Mouse (Mus musculus) G1E-ER4 (cell line): ENCODE measurements around the gene Zmym6. TPM values are rescaled to one million over a fixed set of nuclear protein-coding genes. Genes with fewer than 3 reads are reported as not detected.

Source experiments
- GATA1 ChIP-seq: IDR thresholded peaks from one replicate; pipeline ENCODE4 v1.8.0; 2012; ENCODE audit warnings: low read length, inconsistent platforms
- polyA plus RNA-seq: library from polyadenylated mRNA; stranded (reverse); fragments of >175 nt; gene quantifications from 2 replicates; pipeline ENCODE4 v1.2.3, GENCODE M21; 2012

Gene Zmym6
- polyA plus RNA-seq, 1 experiment: 0.42 TPM

GRCm38 (mm10) chr4:127168914-127169345 lies 91.7 kb downstream of the Zmym6 start, which contains the start of gene Dlgap3:
Dlgap3 (plus strand) TSS chr4:127169204.
- no peak for TF ChIP-seq GATA1

- no peak for TF ChIP-seq GATA1
Observed at GRCm38 (mm10) chr4:127169346-127170221, 92.4 kb downstream of the Zmym6 start.

GRCm38 (mm10) chr4:127170866-127171265 lies 93.7 kb downstream of the Zmym6 start:
- no peak for TF ChIP-seq GATA1

GRCm38 (mm10) chr4:127171341-127171905 lies 94.2 kb downstream of the Zmym6 start:
- no peak for TF ChIP-seq GATA1

GRCm38 (mm10) chr4:127172119-127172518 lies 94.9 kb downstream of the Zmym6 start:
- TF ChIP-seq GATA1: no peak

- TF ChIP-seq GATA1: no peak
Observed at GRCm38 (mm10) chr4:127172614-127173013, 95.4 kb downstream of the Zmym6 start.

GRCm38 (mm10) chr4:127173461-127173860 lies 96.3 kb downstream of the Zmym6 start:
- TF ChIP-seq GATA1: no peak

Other genes starting within 250 kb of the Zmym6 start
- 3.1 and 3.9 TPM in 2 replicates for gene Zmym4, start 109.2 kb upstream of the Zmym6 start, polyA plus RNA-seq
- 333 and 439 TPM in 2 replicates for gene Sfpq, start 56.1 kb upstream of the Zmym6 start, polyA plus RNA-seq
- 1.9 and 2.0 TPM in 2 replicates for gene Zmym1, start 16.2 kb upstream of the Zmym6 start, polyA plus RNA-seq
- 0.27 and 0.61 TPM in 2 replicates for gene Tmem35b, start 46.3 kb downstream of the Zmym6 start, polyA plus RNA-seq
- gene Dlgap3, start 91.8 kb downstream of the Zmym6 start, polyA plus RNA-seq: 0.02 TPM in 1 of 2 replicates, not detected in the other
- gene Smim12, start 166.4 kb downstream of the Zmym6 start, polyA plus RNA-seq: 38.5 and 42.4 TPM in 2 replicates
- not detected in 2 replicates for gene Gja4, start 236.7 kb downstream of the Zmym6 start, polyA plus RNA-seq